Mouse (Mus musculus) left cerebral cortex, postnatal 14 days (tissue): ENCODE data around the gene a. TPM values are rescaled to one million over a fixed set of nuclear protein-coding genes. Genes with fewer than 3 reads are reported as not detected.

Experiments used
- DNase-seq, 2 experiments: peaks; one replicate each; pipeline ENCODE4 v3.0.0; 2021 to 2022; ENCODE audit warnings: low spot score in 2 of 2, mixed read lengths in 1 of 2
- intact Hi-C: fragments of 180-260 bp; cut with DNase I; formaldehyde crosslinking; loops from one replicate; pipeline ENCODE4 v1.15.1; 2025
- total RNA-seq, 2 experiments: library from RNA; stranded (reverse); gene quantifications; 2 replicates each; pipeline ENCODE4 v1.2.3; 2021

The a gene
- total RNA-seq, 2 experiments from 2014 or later: not detected

DNA sequence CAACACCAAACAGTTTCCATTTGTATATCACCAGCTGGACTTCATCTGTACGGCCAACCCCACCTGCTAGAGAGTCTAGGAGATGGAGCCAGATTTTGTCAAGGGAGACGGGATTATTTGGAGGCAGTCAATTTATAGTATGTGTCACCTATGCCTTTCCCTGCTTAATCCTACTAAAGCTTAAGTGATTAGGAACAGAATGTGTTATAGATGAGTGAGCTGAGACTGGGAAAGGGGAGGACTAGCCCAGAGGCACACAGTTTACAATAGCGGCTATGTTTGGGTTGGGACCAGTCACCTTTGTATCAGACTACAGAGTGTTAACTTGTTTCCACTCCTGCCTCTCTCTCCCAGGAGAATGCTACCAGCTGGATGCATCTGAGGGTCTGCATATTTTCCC is 11.6 kb upstream of the a start:
- no peak for DNase-seq
- intact Hi-C loops: no loop called here

DNA sequence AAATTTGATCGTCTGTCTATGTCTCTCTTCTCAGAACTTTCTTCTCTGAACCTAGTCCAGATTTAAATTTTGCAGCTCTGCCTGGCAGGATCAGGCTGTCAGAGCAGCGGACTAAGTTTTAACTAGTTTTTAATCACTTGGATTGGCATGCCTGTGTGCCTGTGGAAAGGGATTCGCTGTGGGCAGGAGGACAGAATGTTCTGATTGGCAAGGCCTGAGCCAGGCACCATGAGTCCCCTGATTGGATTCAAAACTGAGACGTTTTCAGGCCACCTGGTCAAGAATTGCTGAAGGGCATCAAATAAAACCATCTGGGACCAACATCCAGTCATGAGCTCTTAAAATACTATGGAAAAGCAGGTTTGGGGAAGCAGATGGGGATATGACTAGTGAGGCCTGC is 8.8 kb upstream of the a start:
- DNase-seq: no peak
- intact Hi-C loops: no loop called here

DNA sequence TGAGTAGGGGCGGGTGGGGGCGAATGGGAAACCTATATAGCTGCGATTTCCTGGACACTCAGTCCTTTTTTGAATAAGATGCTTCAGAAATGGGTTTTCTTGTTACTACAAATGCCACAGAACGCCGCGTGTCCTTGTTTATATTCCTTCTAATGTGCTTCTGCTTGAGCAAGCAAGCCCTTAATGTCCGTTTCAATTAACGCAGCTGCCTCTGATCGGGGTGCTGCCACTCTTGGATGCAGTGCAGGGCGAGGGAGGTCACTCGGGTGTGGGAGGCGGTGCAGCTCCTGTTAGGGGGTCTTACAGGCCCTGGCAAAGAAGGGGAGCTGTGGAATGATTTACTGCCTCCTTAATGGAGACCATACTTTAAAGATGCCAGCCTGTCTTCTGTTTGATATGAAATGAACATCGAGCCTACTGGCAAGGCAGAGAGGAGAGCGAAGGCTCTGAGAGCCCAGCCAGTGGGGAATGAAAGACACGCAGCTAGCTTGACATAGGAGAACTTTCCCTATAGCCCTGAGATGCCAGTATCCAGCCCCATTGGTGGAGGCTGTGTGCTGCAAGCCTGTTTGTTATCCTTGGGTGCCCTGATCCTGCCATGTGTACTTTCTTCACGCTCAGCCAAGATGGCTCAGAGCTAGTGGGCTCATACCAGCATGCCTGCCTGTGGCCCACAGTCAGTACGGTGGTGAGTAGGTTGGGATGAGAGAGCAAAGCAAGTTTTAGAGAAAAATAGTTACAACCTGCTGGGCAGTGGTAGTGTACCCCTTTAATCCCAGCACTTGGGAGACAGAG is 8.1 kb upstream of the a start:
- intact Hi-C loops: no loop called here

DNA sequence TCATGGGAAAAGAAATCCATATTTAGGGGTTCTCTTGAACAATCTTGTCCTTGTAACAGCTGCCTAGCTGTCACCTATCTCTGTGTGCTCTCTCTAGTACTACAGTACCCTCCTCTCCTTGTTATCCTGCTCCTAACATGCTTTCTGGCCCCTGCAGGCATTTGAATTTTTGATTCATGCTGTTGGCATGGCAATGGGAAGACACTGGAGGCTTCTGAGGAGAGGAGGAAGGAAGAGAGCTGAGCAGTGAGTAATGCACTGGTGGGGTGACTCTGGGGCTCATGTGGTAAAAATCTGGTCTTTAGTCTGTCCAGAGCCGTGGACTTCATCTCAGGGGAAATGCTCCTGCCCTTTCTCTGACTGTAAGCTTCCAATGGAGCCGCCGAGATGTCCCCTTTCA is 5.9 kb upstream of the a start:
- peak in 1 of 2 experiments; percentile 51 for DNase-seq
- intact Hi-C loops: no loop called here

More for the DNA sequence above, 8.1 kb upstream of the a start:
- DNase-seq: no peak

DNA sequence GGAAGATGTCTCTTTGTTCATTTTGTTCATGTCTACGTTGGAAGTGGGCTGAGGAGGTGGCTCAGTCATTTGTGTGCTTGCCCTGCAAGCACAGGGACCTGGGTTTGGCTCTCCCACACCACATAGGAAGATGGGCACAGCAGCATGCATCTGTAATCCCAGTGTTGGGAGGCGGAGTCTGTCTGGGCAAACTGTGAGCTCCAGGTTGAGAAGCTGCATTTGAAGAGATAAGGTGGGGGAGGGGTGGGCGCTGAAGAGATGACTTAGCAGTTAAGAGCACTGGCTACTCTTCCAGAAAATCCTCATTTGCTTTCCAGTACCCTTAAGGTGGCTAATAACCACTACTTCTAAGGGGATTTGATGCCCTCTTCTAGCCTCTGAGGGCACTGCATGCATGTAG is 5.0 kb upstream of the a start:
- DNase-seq: no peak
- intact Hi-C loops: no loop called here

DNA sequence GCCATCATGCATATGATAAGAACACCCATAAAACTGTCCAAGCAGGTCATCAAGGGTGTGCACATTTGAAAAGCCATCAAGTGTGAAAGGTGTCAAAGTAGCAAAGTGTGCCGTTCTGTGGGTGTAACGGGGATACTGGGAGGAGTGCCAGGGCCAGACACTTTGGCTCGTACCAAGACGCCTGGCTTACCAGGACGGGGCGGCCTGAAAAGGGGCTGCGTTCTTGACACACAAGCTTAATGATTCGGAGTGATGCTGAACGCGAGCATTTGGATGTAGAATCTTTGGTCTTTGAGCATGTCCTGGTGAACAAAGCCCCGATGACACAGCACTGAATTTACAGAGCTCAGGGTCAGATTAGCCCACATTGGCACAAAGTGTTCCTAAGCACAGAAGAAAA is 4.4 kb upstream of the a start:
- no peak for DNase-seq
- intact Hi-C loops: no loop called here

DNA sequence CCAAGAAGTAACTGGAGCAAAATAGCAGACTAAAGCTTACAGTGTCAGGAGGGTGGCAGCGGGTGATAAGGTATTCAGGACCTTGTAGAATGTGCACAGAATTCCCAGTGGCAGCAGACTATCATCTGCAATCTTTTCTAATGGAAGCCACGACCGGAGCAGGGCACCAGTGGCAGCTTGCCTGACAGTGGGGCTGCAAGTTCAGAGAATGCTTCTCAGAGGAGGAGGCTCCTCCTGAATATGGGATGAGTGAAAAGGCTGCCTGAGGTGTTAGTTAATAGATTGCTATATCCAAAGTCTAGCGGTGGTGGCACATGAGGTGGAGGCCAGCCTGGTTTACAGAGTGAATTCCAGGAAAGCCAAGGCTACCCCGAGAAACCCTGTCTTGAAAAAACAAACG is 1.8 kb upstream of the a start:
- no peak for DNase-seq
- intact Hi-C loops: no loop called here

DNA sequence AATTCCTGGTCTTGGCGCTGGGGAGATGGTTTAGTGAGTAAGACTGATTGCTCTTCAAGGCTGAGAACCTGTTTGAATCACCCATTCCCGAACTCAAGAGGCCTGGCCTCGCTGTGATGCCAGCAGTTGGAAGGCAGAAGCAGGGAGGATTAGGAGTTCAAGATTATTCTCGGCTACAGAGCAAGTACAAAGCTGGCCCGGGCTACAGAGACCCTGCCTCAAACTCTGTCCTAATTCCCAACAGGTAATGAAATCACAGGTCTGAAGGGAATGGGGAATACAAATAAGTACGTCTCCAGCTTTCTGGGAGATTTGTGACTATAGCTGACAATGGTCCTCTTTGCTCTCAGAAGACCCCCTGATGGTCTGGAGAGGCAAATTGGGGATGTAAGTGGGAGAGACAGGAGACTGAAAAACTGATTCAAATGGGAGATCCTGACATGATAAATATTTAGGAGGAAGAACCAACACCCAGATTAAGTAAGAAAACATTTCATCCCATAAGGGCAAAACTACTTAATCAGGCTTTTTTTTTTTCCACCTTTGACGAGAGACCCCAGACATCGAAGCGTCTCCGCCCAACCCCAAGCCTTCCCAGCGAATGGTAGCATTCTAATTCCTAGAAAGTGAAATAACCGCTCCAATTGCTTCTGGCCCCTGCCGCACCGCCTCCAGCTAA is 1.1 kb upstream of the a start:
- no peak for DNase-seq
- intact Hi-C loops: no loop called here

DNA sequence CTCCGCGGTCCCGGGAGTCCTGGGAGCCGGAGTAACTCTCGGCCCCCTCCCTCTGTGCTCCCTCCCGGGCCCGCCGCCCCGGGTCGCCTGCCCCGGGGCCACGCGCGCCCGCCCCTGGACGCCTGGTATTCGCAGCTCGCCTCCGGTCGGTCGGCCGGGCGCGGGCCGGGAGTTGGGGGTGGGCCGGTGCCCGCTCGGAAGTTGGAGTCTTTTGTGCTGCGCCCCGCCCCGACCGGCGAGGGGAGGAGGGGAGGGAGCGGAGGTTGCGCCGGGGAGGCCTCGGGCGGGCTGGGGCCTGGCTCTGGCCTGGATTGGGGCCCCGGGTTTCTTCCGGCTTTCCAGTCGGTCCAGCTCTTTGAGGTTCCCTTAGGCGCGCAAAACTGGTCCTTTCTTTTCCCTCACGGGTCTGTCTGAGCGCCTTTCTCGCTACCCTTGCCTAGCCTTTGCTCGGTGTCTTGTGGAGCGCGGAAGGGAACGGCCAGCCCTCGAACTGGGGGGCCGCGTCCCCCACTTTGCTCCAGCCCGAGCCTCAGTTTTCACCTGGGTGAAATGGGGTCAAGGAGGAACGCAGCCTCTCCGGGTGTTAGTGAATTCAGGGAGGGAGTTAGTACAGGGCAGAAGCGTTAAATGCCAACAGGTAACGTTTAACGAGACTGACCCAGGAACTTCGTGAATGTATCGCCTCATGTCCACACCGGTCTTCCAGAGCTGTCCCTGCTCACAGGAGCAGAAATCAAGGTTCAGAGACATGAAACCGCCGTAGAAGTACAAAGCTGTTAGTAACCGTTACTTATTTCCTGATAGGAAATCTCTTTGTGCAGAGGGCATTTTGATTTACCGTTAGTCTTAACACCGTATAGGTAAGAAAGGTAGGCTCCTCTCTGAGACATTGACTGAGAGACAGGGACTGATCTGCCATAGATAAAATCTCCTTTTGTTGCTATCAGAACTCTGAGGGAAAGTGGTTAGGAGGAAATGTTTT is 750 bp downstream of the a start:
- intact Hi-C loops: no loop called here
- DNase-seq: peak in 1 of 2 experiments; percentile 57

DNA sequence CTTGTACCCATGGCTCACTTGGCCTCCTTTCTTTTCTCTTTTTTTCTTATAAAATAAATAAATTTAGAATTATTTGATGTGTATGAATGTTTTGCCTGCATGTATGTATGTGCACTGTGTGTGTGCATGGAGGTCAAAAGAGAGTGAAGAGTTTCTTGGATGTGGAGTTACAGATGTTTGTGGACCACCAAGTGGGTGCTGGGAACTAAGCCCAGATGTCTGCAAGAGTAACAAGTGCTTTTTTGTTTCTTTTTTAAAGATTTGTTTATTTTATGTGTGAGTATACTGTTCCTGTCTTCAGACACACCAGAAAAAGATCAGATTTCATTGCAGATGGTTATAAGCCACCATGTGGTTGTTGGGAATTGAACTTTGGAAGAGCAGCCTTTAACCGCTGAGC is 12.2 kb downstream of the a start:
- DNase-seq: no peak
- intact Hi-C loops: no loop called here

DNA sequence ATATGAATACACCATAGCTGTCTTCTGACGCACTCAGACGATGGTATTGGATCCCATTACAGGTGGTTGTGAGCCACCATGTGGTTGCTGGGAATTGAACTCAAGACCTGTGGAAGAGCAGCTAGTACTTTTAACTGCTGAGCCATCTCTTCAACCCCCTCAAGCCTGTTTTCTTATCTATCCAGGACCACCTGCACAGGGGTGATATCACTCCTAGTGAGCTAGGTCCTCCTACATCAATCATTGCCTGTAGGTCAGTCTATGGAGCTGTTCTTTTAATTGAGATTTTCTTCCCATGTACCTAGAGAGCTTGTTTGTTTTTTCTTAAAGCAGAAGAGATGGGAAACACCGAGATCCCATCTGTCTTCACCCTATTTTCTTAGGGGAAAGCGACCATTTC is 12.6 kb downstream of the a start:
- DNase-seq: no peak
- intact Hi-C loops: no loop called here

DNA sequence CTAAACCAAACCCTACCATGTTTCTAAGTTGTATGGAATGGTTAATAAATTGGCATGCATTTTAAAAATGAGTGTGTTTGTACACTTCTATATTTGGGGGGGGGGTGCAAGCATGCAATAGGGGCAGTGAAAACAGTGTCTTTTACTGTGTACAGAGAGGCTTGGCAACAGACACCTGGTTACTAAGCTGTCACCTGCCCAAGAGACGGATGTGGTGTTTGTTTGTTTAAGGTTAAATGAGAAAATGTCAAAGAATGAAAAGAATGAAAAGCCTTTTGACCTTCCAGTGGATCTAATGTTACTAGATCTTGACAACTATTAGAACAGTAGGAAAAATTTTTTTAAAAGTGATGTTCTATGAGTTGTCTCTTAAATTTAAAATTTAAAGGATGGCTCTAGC is 16.5 kb downstream of the a start:
- intact Hi-C loops: no loop called here
- DNase-seq: no peak

DNA sequence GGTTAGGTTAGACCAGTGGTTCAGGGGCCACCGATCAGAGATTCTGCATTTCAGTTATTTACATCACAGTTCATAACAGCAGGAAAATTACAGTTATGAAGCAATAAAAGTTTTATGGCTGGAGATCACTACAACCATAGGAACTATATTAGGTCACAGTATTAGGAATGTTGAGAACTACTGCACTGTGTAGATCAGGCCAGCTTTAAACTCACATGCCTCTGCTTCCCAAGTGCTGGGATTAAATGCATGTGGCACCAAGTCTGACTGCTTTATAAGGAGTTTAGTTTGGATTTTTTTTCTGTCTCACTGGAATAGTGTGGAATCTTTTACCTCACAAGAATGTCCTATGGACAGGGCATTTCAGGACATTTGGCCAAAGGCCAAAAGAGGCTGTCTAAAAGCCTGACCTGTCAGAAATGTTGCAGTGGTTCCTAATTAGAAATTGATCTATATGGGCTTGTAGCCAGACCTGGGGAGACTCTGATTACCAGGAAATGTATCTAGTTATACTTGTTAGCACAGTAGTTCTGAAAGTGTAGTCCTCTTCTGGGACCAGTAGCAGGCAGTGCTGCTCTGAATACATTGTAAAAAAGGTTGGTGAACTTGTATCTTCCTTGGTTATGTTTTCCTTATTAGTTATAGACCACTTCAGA is 18.0 kb downstream of the a start:
- intact Hi-C loops: no loop called here
- no peak for DNase-seq

DNA sequence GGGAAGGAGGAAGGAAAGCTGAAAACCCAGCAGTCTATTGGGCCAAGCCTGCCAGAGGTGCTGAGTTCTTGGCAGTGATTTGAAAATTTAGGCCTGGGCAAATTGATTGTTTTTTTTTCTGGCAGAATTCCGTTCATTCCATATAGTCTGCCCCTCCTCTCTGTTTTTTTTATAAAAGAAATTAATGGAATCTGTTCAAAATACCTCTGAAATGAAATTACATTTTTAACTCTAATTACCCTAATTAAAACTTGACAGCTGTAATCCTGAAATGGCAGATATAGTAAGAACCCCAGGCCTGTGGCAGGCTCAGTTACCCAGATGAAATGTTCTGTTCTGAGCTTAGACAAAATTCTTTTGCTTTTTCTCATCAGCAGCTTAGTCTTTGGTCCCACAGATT is 19.6 kb downstream of the a start:
- no peak for DNase-seq
- intact Hi-C loops: no loop called here

DNA sequence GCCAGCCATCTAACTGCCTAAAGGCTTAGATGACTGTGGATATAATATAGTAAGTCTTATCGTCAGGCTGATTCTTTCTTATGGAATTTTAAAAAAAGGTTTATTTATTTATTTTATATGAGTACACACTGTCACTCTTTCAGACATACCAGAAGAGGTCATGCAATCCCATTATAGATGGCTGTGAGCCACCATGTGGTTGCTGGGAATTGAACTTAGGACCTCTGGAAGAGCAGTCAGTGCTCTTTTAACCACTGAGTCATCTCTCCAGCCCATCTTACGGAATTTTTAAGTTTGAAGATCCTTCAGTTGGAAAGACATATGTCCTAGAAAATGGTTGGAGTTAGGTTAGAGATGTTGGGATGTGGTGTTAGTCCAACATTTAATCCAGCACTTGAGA is 22.2 kb downstream of the a start:
- DNase-seq: no peak
- intact Hi-C loops: no loop called here

DNA sequence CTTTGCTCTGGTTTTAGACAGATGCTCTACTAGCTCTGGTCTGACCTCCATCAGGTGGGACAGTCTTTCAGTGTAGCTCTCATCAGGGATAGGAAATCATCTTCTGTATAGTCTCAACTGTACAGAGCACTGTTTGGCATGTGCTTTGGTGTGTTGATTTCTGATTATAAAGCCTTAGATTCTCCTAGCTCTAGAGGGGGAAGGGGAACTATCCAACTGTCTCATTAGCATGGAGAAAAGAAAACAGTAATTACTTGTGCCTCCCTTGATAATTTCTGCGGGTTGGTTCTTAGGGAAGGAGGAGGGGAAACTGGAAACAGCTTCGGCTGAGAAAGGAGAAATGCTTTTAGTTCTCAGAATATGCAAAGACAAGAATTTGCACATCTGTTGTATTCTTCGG is 25.9 kb downstream of the a start:
- intact Hi-C loops: no loop called here

DNA sequence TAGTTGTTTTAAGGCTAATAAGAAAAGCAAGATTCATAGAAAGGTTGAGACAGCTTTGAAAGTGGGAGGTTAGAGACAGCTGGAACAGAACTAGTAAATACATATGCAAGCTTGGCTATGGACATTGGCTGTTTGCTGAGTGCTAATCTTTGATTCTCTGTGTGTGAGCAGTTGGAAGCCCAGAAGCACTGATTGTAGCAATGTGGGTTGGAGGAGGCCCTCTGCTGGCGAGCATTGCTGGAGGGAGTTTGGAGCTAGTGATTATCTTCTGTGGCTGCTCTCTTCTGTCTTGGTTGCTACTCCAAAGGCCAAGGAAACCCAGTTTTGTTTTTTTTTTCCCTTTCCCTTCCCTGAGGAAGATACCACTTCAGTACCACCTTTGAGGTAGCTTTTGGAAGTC is 26.6 kb downstream of the a start:
- DNase-seq: peak; percentile 42 to 62
- intact Hi-C loops: no loop called here

More for the DNA sequence above, 25.9 kb downstream of the a start:
- DNase-seq: no peak

DNA sequence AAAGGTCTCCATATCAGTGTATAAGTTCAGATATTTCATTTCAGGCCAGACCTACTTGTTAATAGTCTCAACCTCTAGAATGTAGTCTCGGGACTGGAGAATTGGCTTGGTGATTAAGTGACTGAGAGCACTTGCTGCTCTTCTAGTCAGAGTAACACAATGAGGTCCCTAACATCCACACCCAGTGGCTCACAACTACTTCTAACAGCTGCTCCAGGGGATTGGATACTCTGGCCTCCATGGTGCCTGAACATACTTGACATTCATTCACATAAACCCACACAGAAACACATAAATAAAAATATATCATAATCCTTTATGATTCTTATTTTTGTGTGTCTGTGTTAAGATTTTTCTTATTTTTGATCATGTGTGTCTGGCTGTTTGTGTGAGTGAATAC is 27.4 kb downstream of the a start:
- no peak for DNase-seq
- intact Hi-C loops: no loop called here

DNA sequence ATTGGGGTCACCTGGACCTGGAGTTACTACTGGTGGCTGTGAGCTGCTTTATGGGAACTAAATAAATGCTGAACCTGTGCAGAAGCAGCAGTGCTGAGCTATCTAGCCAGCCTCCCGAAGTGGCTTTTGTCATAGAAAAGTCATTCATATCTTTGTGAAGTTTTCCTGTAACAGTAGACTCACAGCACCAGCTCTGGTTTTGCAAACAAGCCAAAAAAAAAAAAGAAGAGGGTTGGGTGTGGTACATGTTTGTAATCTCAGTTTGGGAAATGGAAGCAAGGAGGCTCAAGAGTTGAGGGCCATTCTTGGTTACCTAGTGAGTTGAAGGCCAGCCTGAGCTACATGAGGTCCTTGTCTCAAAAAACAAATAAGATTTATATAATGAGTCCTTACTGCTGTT is 29.1 kb downstream of the a start:
- DNase-seq: no peak
- intact Hi-C loops: no loop called here

DNA sequence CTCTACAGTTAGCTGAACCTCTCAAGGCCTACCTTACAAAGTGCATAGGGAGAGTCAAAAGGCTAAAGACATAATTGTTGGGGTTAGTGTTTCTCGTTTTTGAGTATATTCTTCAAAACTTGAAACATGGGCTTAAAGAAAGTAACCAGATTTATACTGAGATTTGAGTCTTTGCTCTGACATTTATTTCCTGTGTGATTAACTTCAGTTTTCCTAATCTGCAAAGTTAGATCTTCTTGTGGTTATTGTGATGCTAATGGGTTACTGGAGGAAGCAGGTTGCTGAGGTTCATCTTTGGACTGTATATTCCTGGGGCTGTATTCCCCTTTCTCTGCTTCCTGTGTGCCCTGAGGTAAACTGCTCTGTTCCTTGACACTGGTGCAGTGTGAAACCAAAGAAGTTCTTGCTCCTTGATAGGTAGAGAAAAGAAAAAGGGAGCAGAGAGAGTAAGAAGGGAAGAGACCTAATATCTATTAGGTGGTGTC is 34.9 kb downstream of the a start:
- no peak for DNase-seq
- intact Hi-C loops: no loop called here
